Mouse (Mus musculus): ENCODE results near the gene Fam71e1.

Fam71e1 gene

GRCm38 (mm10) chr7:44471880-44472557 is 24.4 kb upstream of the Fam71e1 start:
- DNase-seq, result peak in 1 of 2 experiments; percentile 14

GRCm38 (mm10) chr7:44472558-44472885 is 23.9 kb upstream of the Fam71e1 start:
- DNase-seq, result peak in 1 of 2 experiments; percentile 9

GRCm38 (mm10) chr7:44472961-44473646 is 23.3 kb upstream of the Fam71e1 start:
- peak in 1 of 2 experiments; percentile 32 for DNase-seq

GRCm38 (mm10) chr7:44474419-44474818 is 22.0 kb upstream of the Fam71e1 start:
- peak in 1 of 2 experiments; percentile 52 for DNase-seq

- DNase-seq, result peak in 1 of 2 experiments; percentile 1
These were observed 21.3 kb upstream of the Fam71e1 start for GRCm38 (mm10) chr7:44475046-44475614.

- DNase-seq, result no peak
These were observed 13.4 kb upstream of the Fam71e1 start for GRCm38 (mm10) chr7:44482836-44483435.

GRCm38 (mm10) chr7:44484109-44484508 is 12.3 kb upstream of the Fam71e1 start:
- DNase-seq, result no peak

GRCm38 (mm10) chr7:44484841-44485571 is 11.4 kb upstream of the Fam71e1 start:
- DNase-seq, result peak; percentile 86 to 90

- DNase-seq, result no peak
These were observed 10.7 kb upstream of the Fam71e1 start for GRCm38 (mm10) chr7:44485572-44486195.

GRCm38 (mm10) chr7:44486927-44487575 is 9.3 kb upstream of the Fam71e1 start:
- no peak for DNase-seq

- no peak for DNase-seq
These were observed 8.4 kb upstream of the Fam71e1 start for GRCm38 (mm10) chr7:44487936-44488335.

- no peak for DNase-seq
These were observed 7.8 kb upstream of the Fam71e1 start for GRCm38 (mm10) chr7:44488545-44488944.

GRCm38 (mm10) chr7:44490281-44490680 is 6.1 kb upstream of the Fam71e1 start:
- DNase-seq, result peak in 1 of 2 experiments; percentile 5

- no peak for DNase-seq
These were observed 5.0 kb upstream of the Fam71e1 start for GRCm38 (mm10) chr7:44491391-44491790.

- no peak for DNase-seq
These were observed 4.1 kb upstream of the Fam71e1 start for GRCm38 (mm10) chr7:44492166-44492826.

GRCm38 (mm10) chr7:44494681-44495080 is 1.7 kb upstream of the Fam71e1 start:
- no peak for DNase-seq

- no peak for DNase-seq
These were observed 1.3 kb upstream of the Fam71e1 start for GRCm38 (mm10) chr7:44495086-44495485.

- no peak for DNase-seq
These were observed 359 bp downstream of the Fam71e1 start for GRCm38 (mm10) chr7:44496771-44497109.

- no peak for DNase-seq
These were observed 1.1 kb downstream of the Fam71e1 start for GRCm38 (mm10) chr7:44497361-44498055.

GRCm38 (mm10) chr7:44498922-44499321 is 2.5 kb downstream of the Fam71e1 start:
- DNase-seq, result no peak

GRCm38 (mm10) chr7:44500046-44500445 is 3.7 kb downstream of the Fam71e1 start:
- no peak for DNase-seq
